Mouse (Mus musculus): Measurements from ENCODE around the gene Tdrd5. TPM values are rescaled to one million over a fixed set of nuclear protein-coding genes. Genes with fewer than 3 reads are reported as not detected.
"Not testable (repeated sequence)": the region's sequence is repeated elsewhere in the genome, so short reads cannot be mapped to it uniquely, and the experiment has no call there.

Gene Tdrd5
- polyA plus RNA-seq, 1 experiment from 2014 or later = 0.07 TPM

- H3K27ac ChIP-seq (ENCODE audit: low read length) = no peak overlapping the region
- H3K27me3 ChIP-seq (ENCODE audit: control insufficient read depth, insufficient read depth, low read depth, low read length) = peaks cover 31% of the 10 kb centered on the region
- no peaks in the 10 kb centered on the region for H3K36me3 ChIP-seq (ENCODE audit: control insufficient read depth, insufficient read depth)
- no peak overlapping the region for H3K4me3 ChIP-seq (ENCODE audit: low read depth, low read length)
- H3K9me3 ChIP-seq (replicated peaks; ENCODE audit: control insufficient read depth, low read length) = no peaks in the 10 kb centered on the region
- 12% methylated on average over 1 of the region's 1 CpGs for WGBS (ENCODE audit: insufficient replicate concordance)
- ATAC-seq (ENCODE audit: low read depth) = no peak
- H3K4me1 ChIP-seq (ENCODE audit: control insufficient read depth, low read depth, low read length) = no peaks in the 10 kb centered on the region
- H3K9ac ChIP-seq (ENCODE audit: low read depth, low read length) = no peak overlapping the region
- no peak overlapping the region for H3K4me2 ChIP-seq (ENCODE audit: low read depth, low read length)
Measured at GRCm38 (mm10) chr1:156308595-156308994, 5.1 kb upstream of the Tdrd5 start.

- Histone ChIP-seq H3K27ac (ENCODE audit: low read length) (no peak overlapping the region), H3K36me3 (ENCODE audit: control insufficient read depth, insufficient read depth) (no peaks in the 10 kb centered on the region), H3K9me3 (replicated peaks; ENCODE audit: control insufficient read depth, low read length) (no peaks in the 10 kb centered on the region), H3K4me1 (ENCODE audit: control insufficient read depth, low read depth, low read length) (no peaks in the 10 kb centered on the region), H3K4me3 (ENCODE audit: low read depth, low read length) (no peak overlapping the region), H3K27me3 (ENCODE audit: control insufficient read depth, insufficient read depth, low read depth, low read length) (no peaks in the 10 kb centered on the region), H3K4me2 (ENCODE audit: low read depth, low read length) (no peak overlapping the region), H3K9ac (ENCODE audit: low read depth, low read length) (no peak overlapping the region)
- ATAC-seq (ENCODE audit: low read depth) = no peak
- 69% methylated on average over 6 of the region's 6 CpGs for WGBS (ENCODE audit: insufficient replicate concordance)
Measured at GRCm38 (mm10) chr1:156290016-156290415, 13.4 kb downstream of the Tdrd5 start.

GRCm38 (mm10) chr1:156289222-156289587 is 14.3 kb downstream of the Tdrd5 start:
- 20% methylated on average over 9 of the region's 10 CpGs for WGBS (ENCODE audit: insufficient replicate concordance)
- ATAC-seq (ENCODE audit: low read depth) = not testable (repeated sequence)

GRCm38 (mm10) chr1:156288556-156289221 is 14.8 kb downstream of the Tdrd5 start:
- Histone ChIP-seq H3K4me3 (ENCODE audit: low read depth, low read length) (no peak overlapping the region), H3K36me3 (ENCODE audit: control insufficient read depth, insufficient read depth) (no peaks in the 10 kb centered on the region), H3K4me2 (ENCODE audit: low read depth, low read length) (no peak overlapping the region), H3K27me3 (ENCODE audit: control insufficient read depth, insufficient read depth, low read depth, low read length) (no peaks in the 10 kb centered on the region), H3K27ac (ENCODE audit: low read length) (no peak overlapping the region), H3K9ac (ENCODE audit: low read depth, low read length) (no peak overlapping the region), H3K4me1 (ENCODE audit: control insufficient read depth, low read depth, low read length) (no peaks in the 10 kb centered on the region), H3K9me3 (replicated peaks; ENCODE audit: control insufficient read depth, low read length) (no peaks in the 10 kb centered on the region)
- no peak for ATAC-seq (ENCODE audit: low read depth)
- WGBS (ENCODE audit: insufficient replicate concordance) = 49% methylated on average over 9 of the region's 9 CpGs

More at GRCm38 (mm10) chr1:156289222-156289587, 14.3 kb downstream of the Tdrd5 start:
- H3K9me3 ChIP-seq (replicated peaks; ENCODE audit: control insufficient read depth, low read length); H3K36me3 ChIP-seq (ENCODE audit: control insufficient read depth, insufficient read depth); H3K4me1 ChIP-seq (ENCODE audit: control insufficient read depth, low read depth, low read length); H3K4me2 ChIP-seq (ENCODE audit: low read depth, low read length); H3K4me3 ChIP-seq (ENCODE audit: low read depth, low read length); H3K27me3 ChIP-seq (ENCODE audit: control insufficient read depth, insufficient read depth, low read depth, low read length); H3K27ac ChIP-seq (ENCODE audit: low read length); H3K9ac ChIP-seq (ENCODE audit: low read depth, low read length): not testable (repeated sequence)

GRCm38 (mm10) chr1:156285541-156285896 is 17.9 kb downstream of the Tdrd5 start:
- H3K9me3 ChIP-seq (replicated peaks; ENCODE audit: control insufficient read depth, low read length) = no peaks in the 10 kb centered on the region
- no peaks in the 10 kb centered on the region for H3K4me1 ChIP-seq (ENCODE audit: control insufficient read depth, low read depth, low read length)
- H3K27me3 ChIP-seq (ENCODE audit: control insufficient read depth, insufficient read depth, low read depth, low read length) = no peaks in the 10 kb centered on the region
- no peak overlapping the region for H3K27ac ChIP-seq (ENCODE audit: low read length)
- H3K9ac ChIP-seq (ENCODE audit: low read depth, low read length) = no peak overlapping the region
- H3K4me3 ChIP-seq (ENCODE audit: low read depth, low read length) = no peak overlapping the region
- 40% methylated on average over 5 of the region's 5 CpGs for WGBS (ENCODE audit: insufficient replicate concordance)
- no peaks in the 10 kb centered on the region for H3K36me3 ChIP-seq (ENCODE audit: control insufficient read depth, insufficient read depth)
- no peak overlapping the region for H3K4me2 ChIP-seq (ENCODE audit: low read depth, low read length)
- no peak for ATAC-seq (ENCODE audit: low read depth)

- H3K9me3 ChIP-seq (replicated peaks; ENCODE audit: control insufficient read depth, low read length) = no peaks in the 10 kb centered on the region
- no peaks in the 10 kb centered on the region for H3K36me3 ChIP-seq (ENCODE audit: control insufficient read depth, insufficient read depth)
- ATAC-seq (ENCODE audit: low read depth) = no peak
- H3K4me3 ChIP-seq (ENCODE audit: low read depth, low read length) = no peak overlapping the region
- no peak overlapping the region for H3K27ac ChIP-seq (ENCODE audit: low read length)
- no peaks in the 10 kb centered on the region for H3K27me3 ChIP-seq (ENCODE audit: control insufficient read depth, insufficient read depth, low read depth, low read length)
- no peak overlapping the region for H3K9ac ChIP-seq (ENCODE audit: low read depth, low read length)
- no peaks in the 10 kb centered on the region for H3K4me1 ChIP-seq (ENCODE audit: control insufficient read depth, low read depth, low read length)
- H3K4me2 ChIP-seq (ENCODE audit: low read depth, low read length) = no peak overlapping the region
- WGBS (ENCODE audit: insufficient replicate concordance) = 40% methylated on average over 9 of the region's 9 CpGs
Measured at GRCm38 (mm10) chr1:156284851-156285540, 18.5 kb downstream of the Tdrd5 start.

- H3K4me1 ChIP-seq (ENCODE audit: control insufficient read depth, low read depth, low read length) = no peaks in the 10 kb centered on the region
Measured at GRCm38 (mm10) chr1:156284207-156284606, 19.3 kb downstream of the Tdrd5 start.

GRCm38 (mm10) chr1:156280131-156280530 is 23.3 kb downstream of the Tdrd5 start:
- 57% methylated on average over 7 of the region's 7 CpGs for WGBS (ENCODE audit: insufficient replicate concordance)

More at GRCm38 (mm10) chr1:156284207-156284606, 19.3 kb downstream of the Tdrd5 start:
- ATAC-seq (ENCODE audit: low read depth) = no peak
- no peaks in the 10 kb centered on the region for H3K27me3 ChIP-seq (ENCODE audit: control insufficient read depth, insufficient read depth, low read depth, low read length)
- no peak overlapping the region for H3K4me2 ChIP-seq (ENCODE audit: low read depth, low read length)
- H3K27ac ChIP-seq (ENCODE audit: low read length) = no peak overlapping the region
- no peaks in the 10 kb centered on the region for H3K9me3 ChIP-seq (replicated peaks; ENCODE audit: control insufficient read depth, low read length)
- WGBS (ENCODE audit: insufficient replicate concordance) = 15% methylated on average over 10 of the region's 10 CpGs
- H3K9ac ChIP-seq (ENCODE audit: low read depth, low read length) = no peak overlapping the region
- no peaks in the 10 kb centered on the region for H3K36me3 ChIP-seq (ENCODE audit: control insufficient read depth, insufficient read depth)
- H3K4me3 ChIP-seq (ENCODE audit: low read depth, low read length) = no peak overlapping the region

GRCm38 (mm10) chr1:156273647-156274046 is 29.8 kb downstream of the Tdrd5 start:
- WGBS (ENCODE audit: insufficient replicate concordance) = 54% methylated on average over 7 of the region's 7 CpGs
- no peak overlapping the region for H3K27ac ChIP-seq (ENCODE audit: low read length)
- no peak overlapping the region for H3K4me3 ChIP-seq (ENCODE audit: low read depth, low read length)
- no peaks in the 10 kb centered on the region for H3K9me3 ChIP-seq (replicated peaks; ENCODE audit: control insufficient read depth, low read length)
- no peak overlapping the region for H3K4me2 ChIP-seq (ENCODE audit: low read depth, low read length)
- H3K4me1 ChIP-seq (ENCODE audit: control insufficient read depth, low read depth, low read length) = no peaks in the 10 kb centered on the region
- H3K9ac ChIP-seq (ENCODE audit: low read depth, low read length) = no peak overlapping the region
- H3K36me3 ChIP-seq (ENCODE audit: control insufficient read depth, insufficient read depth) = no peaks in the 10 kb centered on the region
- ATAC-seq (ENCODE audit: low read depth) = no peak
- H3K27me3 ChIP-seq (ENCODE audit: control insufficient read depth, insufficient read depth, low read depth, low read length) = no peaks in the 10 kb centered on the region

More at GRCm38 (mm10) chr1:156280131-156280530, 23.3 kb downstream of the Tdrd5 start:
- H3K27me3 ChIP-seq (ENCODE audit: control insufficient read depth, insufficient read depth, low read depth, low read length) = no peaks in the 10 kb centered on the region
- H3K9ac ChIP-seq (ENCODE audit: low read depth, low read length) = no peak overlapping the region
- ATAC-seq (ENCODE audit: low read depth) = no peak
- H3K4me3 ChIP-seq (ENCODE audit: low read depth, low read length) = no peak overlapping the region
- no peaks in the 10 kb centered on the region for H3K36me3 ChIP-seq (ENCODE audit: control insufficient read depth, insufficient read depth)
- no peak overlapping the region for H3K4me2 ChIP-seq (ENCODE audit: low read depth, low read length)
- H3K27ac ChIP-seq (ENCODE audit: low read length) = no peak overlapping the region
- H3K9me3 ChIP-seq (replicated peaks; ENCODE audit: control insufficient read depth, low read length) = no peaks in the 10 kb centered on the region
- no peaks in the 10 kb centered on the region for H3K4me1 ChIP-seq (ENCODE audit: control insufficient read depth, low read depth, low read length)

Measured in liver, embryonic 16.5 days (tissue).